Mouse (Mus musculus) hindbrain, embryonic 15.5 days (tissue): Measurements from ENCODE around the gene Pdk3. TPM values are rescaled to one million over a fixed set of nuclear protein-coding genes. Genes with fewer than 3 reads are reported as not detected.

Experiments
- ATAC-seq: fragments of 200-750 bp; cut with Nextera tagmentation; 2 replicates; pipeline ENCODE4 v1.8.0; 2017; ENCODE audit warnings: low read depth, moderate number of reproducible peaks, moderate TSS enrichment; ENCODE audit not compliant: low FRiP score
- H3K27ac ChIP-seq: fragments of 300-500 bp; sonication (generic); replicated peaks from 2 replicates; pipeline ENCODE4 v1.5.1; 2015; ENCODE audit warnings: mild to moderate bottlenecking, inconsistent platforms
- H3K27me3 ChIP-seq: fragments of 300-500 bp; sonication (generic); 2 replicates; pipeline ENCODE4 v1.6.1; 2015; ENCODE audit warnings: control low read depth, inconsistent platforms
- H3K36me3 ChIP-seq: fragments of 300-500 bp; sonication (generic); 2 replicates; pipeline ENCODE4 v1.6.1; 2015; ENCODE audit warnings: control low read depth, inconsistent platforms
- H3K4me1 ChIP-seq: fragments of 300-500 bp; sonication (generic); replicated peaks from 2 replicates; pipeline ENCODE4 v1.6.1; 2015; ENCODE audit warnings: control low read depth, inconsistent platforms
- H3K4me2 ChIP-seq: fragments of 300-500 bp; sonication (generic); 2 replicates; pipeline ENCODE4 v1.6.1; 2015; ENCODE audit warnings: moderate library complexity, mild to moderate bottlenecking, inconsistent platforms
- H3K4me3 ChIP-seq: fragments of 300-500 bp; sonication (generic); 2 replicates; pipeline ENCODE4 v1.5.1; 2015; ENCODE audit warnings: mild to moderate bottlenecking, inconsistent platforms
- H3K9ac ChIP-seq: fragments of 300-500 bp; sonication (generic); 2 replicates; pipeline ENCODE4 v1.6.1; 2015; ENCODE audit warnings: inconsistent platforms
- H3K9me3 ChIP-seq: fragments of 300-500 bp; sonication (generic); 2 replicates; pipeline ENCODE4 v1.6.1; 2016; ENCODE audit warnings: control low read depth, inconsistent platforms
- WGBS: fragments of 180-500 bp; shearing (Covaris S2); methylation state at CpG from one replicate; pipeline ENCODE4 v1.1.7; 2015; 5-methylcytosine and 5-hydroxymethylcytosine counted together
- polyA plus RNA-seq: library from polyadenylated mRNA; unstranded; fragments of >200 nt; fragmentation: Nextera tagmentation; extraction: Ambion mirVana; gene quantifications from 2 replicates; pipeline ENCODE4 v1.2.1, GENCODE M21; 2015

The Pdk3 gene
- 23.8 and 25.0 TPM in 2 replicates for polyA plus RNA-seq

- peak within 1 kb of the TSS; percentile 57 for H3K9ac ChIP-seq
- no peaks in the 10 kb centered on the region for H3K27me3 ChIP-seq
- 25% methylated on average over 57 of the region's 68 CpGs for WGBS
- peak within 1 kb of the TSS; percentile 81 for H3K27ac ChIP-seq
- no peaks in the 10 kb centered on the region for H3K36me3 ChIP-seq
- peak within 1 kb of the TSS; percentile 53 for H3K4me3 ChIP-seq
- H3K9me3 ChIP-seq: no peaks in the 10 kb centered on the region
- H3K4me2 ChIP-seq: peak within 1 kb of the TSS; percentile 65
- ATAC-seq: peak; percentile 98
- peaks cover 6% of the 10 kb centered on the region for H3K4me1 ChIP-seq
These were observed at the start of gene Pdk3 for GRCm38 (mm10) chrX:93831561-93832336. Pdk3 (minus strand) TSS chrX:93832201.

- no peak for ATAC-seq
- WGBS: 81% methylated on average over 3 of the region's 3 CpGs
These were observed 45.6 kb upstream of the Pdk3 start for GRCm38 (mm10) chrX:93877634-93878016.

GRCm38 (mm10) chrX:93876981-93877633, 45.1 kb upstream of the Pdk3 start:
- no peak overlapping the region for H3K27ac ChIP-seq
- no peak overlapping the region for H3K4me3 ChIP-seq
- no peak for ATAC-seq
- H3K9ac ChIP-seq: no peak overlapping the region
- H3K9me3 ChIP-seq: no peaks in the 10 kb centered on the region
- H3K4me1 ChIP-seq: no peaks in the 10 kb centered on the region
- H3K4me2 ChIP-seq: no peak overlapping the region
- H3K36me3 ChIP-seq: no peaks in the 10 kb centered on the region
- 86% methylated on average over 7 of the region's 7 CpGs for WGBS
- H3K27me3 ChIP-seq: no peaks in the 10 kb centered on the region

More at GRCm38 (mm10) chrX:93877634-93878016, 45.6 kb upstream of the Pdk3 start:
- Histone ChIP-seq H3K27me3 (no peaks in the 10 kb centered on the region), H3K9ac (no peak overlapping the region), H3K4me1 (no peaks in the 10 kb centered on the region), H3K4me2 (no peak overlapping the region), H3K9me3 (no peaks in the 10 kb centered on the region), H3K27ac (no peak overlapping the region), H3K4me3 (no peak overlapping the region), H3K36me3 (no peaks in the 10 kb centered on the region)

- no peaks in the 10 kb centered on the region for H3K4me1 ChIP-seq
- H3K27ac ChIP-seq: no peak overlapping the region
- H3K27me3 ChIP-seq: no peaks in the 10 kb centered on the region
- no peaks in the 10 kb centered on the region for H3K9me3 ChIP-seq
- H3K36me3 ChIP-seq: no peaks in the 10 kb centered on the region
- H3K9ac ChIP-seq: no peak overlapping the region
- no peak for ATAC-seq
- H3K4me3 ChIP-seq: no peak overlapping the region
- 50% methylated on average over 2 of the region's 2 CpGs for WGBS
- H3K4me2 ChIP-seq: no peak overlapping the region
These were observed 31.4 kb upstream of the Pdk3 start for GRCm38 (mm10) chrX:93863393-93863792.

- no peaks in the 10 kb centered on the region for H3K9me3 ChIP-seq
- H3K36me3 ChIP-seq: no peaks in the 10 kb centered on the region
- no peak overlapping the region for H3K4me2 ChIP-seq
- WGBS: 82% methylated on average over 4 of the region's 4 CpGs
- no peaks in the 10 kb centered on the region for H3K27me3 ChIP-seq
- no peak for ATAC-seq
- no peaks in the 10 kb centered on the region for H3K4me1 ChIP-seq
- no peak overlapping the region for H3K4me3 ChIP-seq
- H3K9ac ChIP-seq: no peak overlapping the region
- H3K27ac ChIP-seq: no peak overlapping the region
These were observed 30.6 kb upstream of the Pdk3 start for GRCm38 (mm10) chrX:93862525-93863086.

- no peak for ATAC-seq
- H3K9me3 ChIP-seq: no peaks in the 10 kb centered on the region
- no peaks in the 10 kb centered on the region for H3K4me1 ChIP-seq
- H3K36me3 ChIP-seq: no peaks in the 10 kb centered on the region
- no peak overlapping the region for H3K9ac ChIP-seq
- H3K27ac ChIP-seq: no peak overlapping the region
- WGBS: 80% methylated on average over 3 of the region's 3 CpGs
- H3K27me3 ChIP-seq: no peaks in the 10 kb centered on the region
- H3K4me3 ChIP-seq: no peak overlapping the region
- H3K4me2 ChIP-seq: no peak overlapping the region
These were observed 25.8 kb upstream of the Pdk3 start for GRCm38 (mm10) chrX:93857756-93858155.

GRCm38 (mm10) chrX:93832337-93832884, 410 bp upstream of the Pdk3 start:
- WGBS: 32% methylated on average over 14 of the region's 14 CpGs
- ATAC-seq: no peak; the same call in 1 of the 2 replicates
- H3K9ac ChIP-seq: peak overlapping the region; percentile 37
- no peaks in the 10 kb centered on the region for H3K9me3 ChIP-seq
- peak overlapping the region; percentile 53 for H3K4me3 ChIP-seq
- peak overlapping the region; percentile 81 for H3K27ac ChIP-seq
- no peaks in the 10 kb centered on the region for H3K27me3 ChIP-seq
- peak overlapping the region; percentile 65 for H3K4me2 ChIP-seq
- H3K36me3 ChIP-seq: no peaks in the 10 kb centered on the region
- peaks cover 6% of the 10 kb centered on the region for H3K4me1 ChIP-seq

- peaks cover 1% of the 10 kb centered on the region for H3K4me1 ChIP-seq
- no peak for ATAC-seq
- 81% methylated on average over 2 of the region's 2 CpGs for WGBS
- H3K4me3 ChIP-seq: no peak overlapping the region
- H3K27me3 ChIP-seq: no peaks in the 10 kb centered on the region
- no peak overlapping the region for H3K9ac ChIP-seq
- H3K4me2 ChIP-seq: no peak overlapping the region
- H3K9me3 ChIP-seq: no peaks in the 10 kb centered on the region
- no peaks in the 10 kb centered on the region for H3K36me3 ChIP-seq
- H3K27ac ChIP-seq: no peak overlapping the region
These were observed 6.2 kb downstream of the Pdk3 start for GRCm38 (mm10) chrX:93825787-93826186.

- H3K4me2 ChIP-seq: no peak overlapping the region
These were observed 24.0 kb downstream of the Pdk3 start for GRCm38 (mm10) chrX:93808040-93808439.

GRCm38 (mm10) chrX:93793168-93793567, 38.8 kb downstream of the Pdk3 start:
- H3K4me3 ChIP-seq: no peak overlapping the region
- H3K4me1 ChIP-seq: no peaks in the 10 kb centered on the region
- no peak overlapping the region for H3K9ac ChIP-seq
- no peak overlapping the region for H3K27ac ChIP-seq
- H3K36me3 ChIP-seq: no peaks in the 10 kb centered on the region
- ATAC-seq: no peak
- no peak overlapping the region for H3K4me2 ChIP-seq
- no peaks in the 10 kb centered on the region for H3K9me3 ChIP-seq
- H3K27me3 ChIP-seq: no peaks in the 10 kb centered on the region

More at GRCm38 (mm10) chrX:93808040-93808439, 24.0 kb downstream of the Pdk3 start:
- no peak for ATAC-seq
- no peak overlapping the region for H3K27ac ChIP-seq
- WGBS: 89% methylated on average over 1 of the region's 1 CpGs
- H3K36me3 ChIP-seq: no peaks in the 10 kb centered on the region
- H3K9ac ChIP-seq: no peak overlapping the region
- no peak overlapping the region for H3K4me3 ChIP-seq
- no peaks in the 10 kb centered on the region for H3K27me3 ChIP-seq
- H3K4me1 ChIP-seq: no peaks in the 10 kb centered on the region
- no peaks in the 10 kb centered on the region for H3K9me3 ChIP-seq

GRCm38 (mm10) chrX:93789562-93789961, 42.4 kb downstream of the Pdk3 start:
- Histone ChIP-seq H3K4me3 (no peak overlapping the region), H3K36me3 (no peaks in the 10 kb centered on the region), H3K9me3 (no peaks in the 10 kb centered on the region), H3K27me3 (no peaks in the 10 kb centered on the region), H3K4me2 (no peak overlapping the region), H3K27ac (no peak overlapping the region), H3K9ac (no peak overlapping the region), H3K4me1 (no peaks in the 10 kb centered on the region)
- WGBS: 76% methylated on average over 1 of the region's 1 CpGs
- ATAC-seq: no peak

- H3K9ac ChIP-seq: no peak overlapping the region
- no peak overlapping the region for H3K4me3 ChIP-seq
- no peak overlapping the region for H3K4me2 ChIP-seq
- no peaks in the 10 kb centered on the region for H3K9me3 ChIP-seq
- no peak overlapping the region for H3K27ac ChIP-seq
- H3K4me1 ChIP-seq: no peaks in the 10 kb centered on the region
- H3K27me3 ChIP-seq: no peaks in the 10 kb centered on the region
- no peak for ATAC-seq
- 84% methylated on average over 3 of the region's 3 CpGs for WGBS
- H3K36me3 ChIP-seq: no peaks in the 10 kb centered on the region
These were observed 71.2 kb downstream of the Pdk3 start for GRCm38 (mm10) chrX:93760770-93761169.
